Mouse (Mus musculus) heart, embryonic 12.5 days (tissue): ENCODE data around the gene Rps6ka2. TPM values are rescaled to one million over a fixed set of nuclear protein-coding genes. Genes with fewer than 3 reads are reported as not detected.

ENCODE experiments used
- ATAC-seq: fragments of 200-750 bp; cut with Nextera tagmentation; 2 replicates; pipeline ENCODE4 v1.8.0; 2017; ENCODE audit warnings: moderate TSS enrichment, moderate library complexity; ENCODE audit not compliant: insufficient number of reproducible peaks, low FRiP score
- H3K27ac ChIP-seq: fragments of 300-500 bp; sonication (generic); 2 replicates; pipeline ENCODE4 v1.5.1; 2016; ENCODE audit warnings: mild to moderate bottlenecking, moderate library complexity; ENCODE audit not compliant: poor library complexity, severe bottlenecking
- H3K27me3 ChIP-seq: fragments of 300-500 bp; sonication (generic); replicated peaks from 2 replicates; pipeline ENCODE4 v1.6.1; 2016; ENCODE audit warnings: mild to moderate bottlenecking, moderate library complexity
- H3K36me3 ChIP-seq: fragments of 300-500 bp; sonication (generic); 2 replicates; pipeline ENCODE4 v1.6.1; 2016; ENCODE audit warnings: mild to moderate bottlenecking, moderate library complexity
- H3K4me1 ChIP-seq: fragments of 300-500 bp; sonication (generic); replicated peaks from 2 replicates; pipeline ENCODE4 v1.6.1; 2016; ENCODE audit warnings: mild to moderate bottlenecking
- H3K4me2 ChIP-seq: fragments of 300-500 bp; sonication (generic); 2 replicates; pipeline ENCODE4 v1.6.1; 2016; ENCODE audit warnings: mild to moderate bottlenecking, moderate library complexity
- H3K4me3 ChIP-seq: fragments of 300-500 bp; sonication (generic); 2 replicates; pipeline ENCODE4 v1.5.1; 2016; ENCODE audit warnings: mild to moderate bottlenecking
- H3K9ac ChIP-seq: fragments of 300-500 bp; sonication (generic); 2 replicates; pipeline ENCODE4 v1.6.1; 2016; ENCODE audit warnings: mild to moderate bottlenecking, moderate library complexity
- H3K9me3 ChIP-seq: fragments of 300-500 bp; sonication (generic); replicated peaks from 2 replicates; pipeline ENCODE4 v1.6.1; 2016; ENCODE audit warnings: mild to moderate bottlenecking, moderate library complexity
- WGBS: fragments of 180-500 bp; shearing (Covaris S2); methylation state at CpG from one replicate; pipeline ENCODE4 v1.1.7; 2016; 5-methylcytosine and 5-hydroxymethylcytosine counted together
- polyA plus RNA-seq: library from polyadenylated mRNA; unstranded; fragments of >200 nt; fragmentation: Nextera tagmentation; extraction: Ambion mirVana; gene quantifications from 2 replicates; pipeline ENCODE4 v1.2.1, GENCODE M21; 2016

Gene Rps6ka2
- polyA plus RNA-seq, 1 experiment from 2014 or later = 62.5 TPM

DNA sequence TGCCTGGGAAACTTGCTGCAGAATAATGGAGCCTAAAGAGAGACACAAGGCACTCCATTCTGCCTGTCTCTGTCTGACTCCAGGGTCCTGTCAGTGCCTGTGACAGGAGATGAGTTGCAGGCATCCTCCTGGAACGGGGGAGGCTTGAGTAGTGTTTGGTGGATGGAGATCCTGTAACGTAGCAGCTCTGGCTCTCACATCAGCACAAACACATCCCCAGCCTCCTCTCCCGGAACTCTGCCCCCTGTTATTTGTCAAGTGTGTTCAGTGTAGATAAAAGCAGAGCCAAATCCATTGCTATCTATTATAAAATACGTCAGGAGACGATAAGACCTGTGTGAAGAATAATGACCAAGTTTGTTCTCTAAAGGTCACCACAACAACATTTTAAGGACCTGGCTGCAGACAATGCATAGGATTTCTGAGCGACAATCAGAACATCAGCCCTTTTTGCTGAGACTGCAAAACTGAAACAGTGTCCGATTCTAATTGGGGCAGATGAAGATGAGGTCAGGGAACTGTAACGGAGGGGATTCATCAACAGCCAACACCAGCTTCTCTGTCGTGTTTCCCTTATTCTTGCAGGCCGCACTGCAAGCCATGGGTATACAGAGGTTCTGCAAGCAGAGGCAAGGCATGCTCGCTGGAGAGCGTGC is 99.4 kb downstream of the Rps6ka2 start:
- H3K9me3 ChIP-seq = no peaks in the 10 kb centered on the region
- H3K9ac ChIP-seq = peak overlapping the region; percentile 54; the same call in 1 of the 2 replicates
- H3K4me2 ChIP-seq = peak overlapping the region; percentile 23; the same call in 1 of the 2 replicates
- H3K36me3 ChIP-seq = peaks cover 12% of the 10 kb centered on the region; the same call in 1 of the 2 replicates
- no peak overlapping the region for H3K4me3 ChIP-seq
- peak; percentile 83 for ATAC-seq
- no peaks in the 10 kb centered on the region for H3K27me3 ChIP-seq
- peak overlapping the region; percentile 96 for H3K27ac ChIP-seq
- H3K4me1 ChIP-seq = peaks cover 96% of the 10 kb centered on the region
- WGBS = 14% methylated on average over 12 of the region's 12 CpGs

DNA sequence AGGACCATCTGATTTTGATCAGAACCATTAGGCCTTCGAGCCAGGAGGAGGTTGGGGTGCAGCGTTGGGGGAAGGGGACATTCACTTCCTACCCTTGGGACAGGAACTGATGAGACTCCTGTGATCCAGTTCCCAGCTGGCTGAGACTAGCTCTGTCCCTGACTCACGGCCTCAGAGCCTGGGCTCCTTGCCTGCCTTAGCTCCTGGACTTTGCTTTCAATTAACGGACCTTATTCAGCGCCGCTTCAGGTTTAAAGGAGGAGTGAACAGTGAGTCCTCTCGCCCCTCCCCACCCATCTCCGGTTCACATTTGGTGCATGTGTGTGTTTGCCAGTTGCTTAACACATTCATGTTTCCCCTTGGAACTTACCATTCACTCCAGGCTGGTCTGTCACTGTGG is 100.6 kb downstream of the Rps6ka2 start:
- no peak for ATAC-seq
- no peak overlapping the region for H3K4me2 ChIP-seq
- H3K36me3 ChIP-seq = peaks cover 16% of the 10 kb centered on the region
- H3K4me1 ChIP-seq = peaks cover 90% of the 10 kb centered on the region
- H3K27me3 ChIP-seq = no peaks in the 10 kb centered on the region
- 72% methylated on average over 8 of the region's 8 CpGs for WGBS
- peak overlapping the region; percentile 96 for H3K27ac ChIP-seq
- no peaks in the 10 kb centered on the region for H3K9me3 ChIP-seq
- H3K4me3 ChIP-seq = no peak overlapping the region
- no peak overlapping the region for H3K9ac ChIP-seq

- Histone ChIP-seq H3K9ac (no peak overlapping the region), H3K27ac (peak overlapping the region; percentile 96), H3K36me3 (peaks cover 21% of the 10 kb centered on the region), H3K4me3 (no peak overlapping the region), H3K9me3 (no peaks in the 10 kb centered on the region), H3K4me1 (peaks cover 86% of the 10 kb centered on the region), H3K4me2 (no peak overlapping the region), H3K27me3 (no peaks in the 10 kb centered on the region)
- no peak for ATAC-seq
- WGBS = 36% methylated on average over 10 of the region's 10 CpGs
These were observed 101.7 kb downstream of the Rps6ka2 start for GRCm38 (mm10) chr17:7271522-7272134.

DNA sequence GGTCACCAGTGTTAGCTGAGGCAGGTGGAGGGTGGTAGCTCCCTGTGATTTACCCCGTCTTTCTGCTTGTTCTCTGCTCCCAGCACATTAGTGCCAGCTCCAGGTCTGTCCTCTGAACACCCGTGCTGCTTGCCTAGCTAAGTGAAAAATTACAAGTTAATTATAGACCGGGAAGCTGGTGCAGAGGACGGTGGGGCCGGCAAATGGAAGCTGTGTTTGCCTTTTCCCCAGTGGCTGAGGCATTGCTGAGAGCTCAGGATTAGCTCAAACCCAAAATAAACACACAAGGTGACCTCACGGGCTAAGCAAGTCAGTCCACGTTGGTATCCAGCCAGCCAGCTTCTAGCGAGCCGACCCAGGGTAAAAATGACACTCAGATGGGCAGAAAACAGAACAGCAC is 103.1 kb downstream of the Rps6ka2 start:
- H3K9me3 ChIP-seq = no peaks in the 10 kb centered on the region
- peak overlapping the region; percentile 57 for H3K9ac ChIP-seq
- H3K27me3 ChIP-seq = no peaks in the 10 kb centered on the region
- peak overlapping the region; percentile 44 for H3K4me2 ChIP-seq
- 23% methylated on average over 9 of the region's 9 CpGs for WGBS
- H3K27ac ChIP-seq = peak overlapping the region; percentile 96
- peaks cover 74% of the 10 kb centered on the region for H3K4me1 ChIP-seq
- ATAC-seq = no peak
- no peak overlapping the region for H3K4me3 ChIP-seq
- H3K36me3 ChIP-seq = peaks cover 33% of the 10 kb centered on the region

DNA sequence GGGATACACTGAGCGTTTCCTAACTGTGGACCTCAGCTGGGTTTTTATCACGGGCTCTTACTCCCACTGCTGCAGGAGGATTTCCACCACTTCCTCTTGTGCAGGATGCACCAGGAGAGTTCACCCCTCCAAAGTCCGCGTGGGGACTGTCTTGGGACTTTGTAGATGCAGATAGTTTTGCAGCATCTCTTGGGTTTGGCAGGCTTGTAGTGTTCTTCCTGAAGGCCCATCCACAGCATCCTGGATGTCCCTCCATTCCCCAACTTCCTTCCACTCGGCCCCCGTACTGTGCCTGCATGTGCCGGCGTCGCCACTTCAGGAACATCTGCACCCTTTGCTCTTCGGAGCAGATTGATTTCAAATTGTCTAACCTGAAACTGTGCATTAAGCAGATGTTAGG is 103.9 kb downstream of the Rps6ka2 start:
- H3K27ac ChIP-seq = peak overlapping the region; percentile 96
- 85% methylated on average over 10 of the region's 10 CpGs for WGBS

GRCm38 (mm10) chr17:7278702-7279242 is 108.9 kb downstream of the Rps6ka2 start:
- no peaks in the 10 kb centered on the region for H3K27me3 ChIP-seq
- peaks cover 39% of the 10 kb centered on the region for H3K4me1 ChIP-seq
- no peak overlapping the region for H3K9ac ChIP-seq
- H3K9me3 ChIP-seq = no peaks in the 10 kb centered on the region
- H3K27ac ChIP-seq = no peak overlapping the region
- no peak overlapping the region for H3K4me3 ChIP-seq
- H3K4me2 ChIP-seq = no peak overlapping the region
- peaks cover 65% of the 10 kb centered on the region for H3K36me3 ChIP-seq
- no peak for ATAC-seq
- WGBS = 86% methylated on average over 15 of the region's 15 CpGs

More for the DNA sequence above, 103.9 kb downstream of the Rps6ka2 start:
- ATAC-seq = no peak
- H3K36me3 ChIP-seq = peaks cover 41% of the 10 kb centered on the region
- H3K9ac ChIP-seq = peak overlapping the region; percentile 57; the same call in 1 of the 2 replicates
- peaks cover 67% of the 10 kb centered on the region for H3K4me1 ChIP-seq
- H3K9me3 ChIP-seq = no peaks in the 10 kb centered on the region
- H3K27me3 ChIP-seq = no peaks in the 10 kb centered on the region
- H3K4me3 ChIP-seq = no peak overlapping the region
- no peak overlapping the region for H3K4me2 ChIP-seq

GRCm38 (mm10) chr17:7279251-7279650 is 109.3 kb downstream of the Rps6ka2 start:
- H3K9ac ChIP-seq = no peak overlapping the region
- WGBS = 86% methylated on average over 9 of the region's 9 CpGs
- no peaks in the 10 kb centered on the region for H3K27me3 ChIP-seq
- H3K9me3 ChIP-seq = no peaks in the 10 kb centered on the region
- H3K4me3 ChIP-seq = no peak overlapping the region
- no peak for ATAC-seq
- H3K4me1 ChIP-seq = peaks cover 40% of the 10 kb centered on the region
- H3K4me2 ChIP-seq = no peak overlapping the region
- H3K36me3 ChIP-seq = peaks cover 65% of the 10 kb centered on the region
- H3K27ac ChIP-seq = no peak overlapping the region

DNA sequence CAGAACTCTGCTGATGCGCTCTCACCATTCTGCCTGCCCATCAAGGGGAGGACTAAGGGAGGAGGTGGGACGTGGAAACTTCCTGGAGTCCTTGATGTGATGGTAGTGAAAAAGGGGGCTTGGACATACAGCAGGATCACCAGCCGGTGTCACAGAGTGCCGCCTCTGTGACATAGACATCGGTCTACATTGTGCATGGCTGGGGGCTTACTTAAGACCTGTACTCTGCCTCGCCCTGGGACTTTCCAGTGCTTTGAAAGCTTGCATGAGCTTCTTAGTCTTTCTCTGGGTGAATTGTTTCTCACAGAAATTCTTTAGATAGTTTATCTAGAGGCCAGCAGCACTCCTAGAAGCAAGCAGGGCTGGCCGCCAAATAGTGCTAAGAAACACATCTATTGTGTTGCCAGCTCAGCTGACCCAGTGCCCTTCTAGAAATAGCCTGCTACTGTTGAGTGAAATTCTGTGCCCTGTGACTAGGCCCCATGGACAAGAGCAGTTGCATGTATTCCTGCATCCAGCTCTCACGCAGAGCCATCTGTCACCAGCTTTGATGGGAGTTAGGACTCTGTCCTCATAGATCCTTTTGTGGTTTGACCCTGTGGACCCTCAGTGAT is 114.5 kb downstream of the Rps6ka2 start:
- H3K9me3 ChIP-seq = no peaks in the 10 kb centered on the region
- peaks cover 68% of the 10 kb centered on the region for H3K4me1 ChIP-seq
- H3K9ac ChIP-seq = 0 out of 2 replicates have a peak overlapping the region, but pooled peaks have one; percentile 27
- peaks cover 54% of the 10 kb centered on the region for H3K36me3 ChIP-seq
- ATAC-seq = peak; percentile 71
- H3K27me3 ChIP-seq = no peaks in the 10 kb centered on the region
- 0 out of 2 replicates have a peak overlapping the region, but pooled peaks have one; percentile 32 for H3K4me2 ChIP-seq
- no peak overlapping the region for H3K4me3 ChIP-seq
- peak overlapping the region; percentile 97 for H3K27ac ChIP-seq
- WGBS = 15% methylated on average over 8 of the region's 8 CpGs

GRCm38 (mm10) chr17:7285292-7285691 is 115.4 kb downstream of the Rps6ka2 start:
- Histone ChIP-seq H3K4me1 (peaks cover 68% of the 10 kb centered on the region), H3K4me3 (no peak overlapping the region), H3K27ac (peak overlapping the region; percentile 97), H3K4me2 (no peak overlapping the region), H3K9ac (no peak overlapping the region), H3K27me3 (no peaks in the 10 kb centered on the region), H3K36me3 (peaks cover 54% of the 10 kb centered on the region), H3K9me3 (no peaks in the 10 kb centered on the region)
- no peak for ATAC-seq
- 47% methylated on average over 12 of the region's 12 CpGs for WGBS

DNA sequence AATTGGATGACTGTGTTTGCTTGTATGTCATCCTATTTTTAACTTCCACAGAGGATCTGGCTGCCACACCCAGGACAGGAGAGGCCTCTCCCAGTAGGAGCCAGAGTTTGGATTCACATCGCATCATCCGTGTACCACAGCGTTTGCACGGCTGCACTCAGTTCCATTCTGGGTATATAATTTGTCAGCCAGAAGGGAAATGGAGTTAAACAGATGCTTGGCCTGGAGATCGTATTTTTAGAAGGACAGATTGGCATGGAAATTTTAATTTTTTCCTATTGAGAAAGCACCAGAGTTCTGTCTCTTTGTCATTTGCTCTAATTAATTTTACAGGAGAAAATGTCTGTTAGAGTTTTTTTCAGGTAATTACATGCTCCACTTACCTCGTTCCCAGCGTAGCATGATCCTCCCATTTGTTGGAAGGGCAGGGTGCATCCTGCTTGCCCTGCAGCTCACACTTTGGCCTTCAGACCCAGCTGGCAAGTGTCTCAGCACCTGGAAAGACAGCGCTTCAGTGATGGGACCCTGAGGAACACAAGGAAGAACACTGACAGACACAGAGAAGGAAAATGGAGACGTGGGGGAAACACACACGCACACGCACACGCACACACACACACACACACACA is 116.6 kb downstream of the Rps6ka2 start:
- no peaks in the 10 kb centered on the region for H3K27me3 ChIP-seq

More for the DNA sequence above, 116.6 kb downstream of the Rps6ka2 start:
- Histone ChIP-seq H3K36me3 (peaks cover 60% of the 10 kb centered on the region), H3K4me1 (peaks cover 68% of the 10 kb centered on the region), H3K4me2 (no peak overlapping the region), H3K27ac (peak overlapping the region; percentile 97), H3K4me3 (no peak overlapping the region), H3K9me3 (no peaks in the 10 kb centered on the region), H3K9ac (no peak overlapping the region)
- 77% methylated on average over 12 of the region's 12 CpGs for WGBS
- no peak for ATAC-seq
